Mouse (Mus musculus): ENCODE data around the gene Golga5.

Golga5 gene

DNA sequence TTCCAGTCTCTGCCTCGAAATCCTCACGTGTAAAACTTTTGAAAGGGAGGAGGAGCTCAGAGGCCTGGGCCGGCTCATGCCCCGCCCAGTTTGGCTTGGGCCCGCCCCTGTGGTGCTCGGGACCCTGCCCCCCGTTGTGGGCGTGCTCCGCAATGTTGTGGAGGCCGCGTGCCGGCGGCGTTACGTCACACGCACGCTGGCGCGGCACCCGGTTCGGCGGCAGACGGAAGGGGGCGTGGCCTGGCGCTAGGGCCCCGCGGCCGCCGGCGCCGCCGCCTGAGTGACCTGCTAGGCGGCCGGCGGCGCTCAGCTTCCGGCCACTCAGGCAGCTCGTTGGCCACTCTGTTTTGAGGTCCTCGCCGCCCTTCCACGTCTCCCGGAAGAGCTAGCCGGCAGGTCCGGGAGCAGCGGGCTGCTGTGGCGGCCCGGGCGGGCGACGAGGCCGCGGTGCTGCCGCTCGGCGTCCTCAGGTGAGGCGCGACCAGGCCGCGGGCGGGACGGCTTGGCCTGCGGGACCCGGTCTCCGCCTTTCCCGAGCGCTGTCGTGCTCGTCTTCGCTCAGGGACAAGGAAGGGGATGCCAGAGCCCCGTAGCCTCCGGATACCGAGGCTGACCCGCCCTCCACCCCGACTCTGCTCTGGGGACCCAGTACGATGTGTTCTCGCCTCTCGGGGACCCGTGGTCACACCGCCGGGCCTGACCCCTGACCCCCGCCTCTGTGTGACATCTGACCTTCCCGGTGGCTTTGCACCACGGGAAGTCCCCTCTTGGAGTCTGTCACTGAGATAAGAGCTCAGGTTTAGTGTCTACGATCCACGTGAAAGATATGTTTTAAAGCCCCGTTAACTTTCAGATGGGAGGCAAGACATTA lies at the start of gene Golga5:
Gene Golga5 (plus strand): TSS at position 242 of the 871 bp plus-strand sequence.
- DNase-seq (ENCODE audit: low spot score in 2 of 2), result peak; percentile 97 to 98

DNA sequence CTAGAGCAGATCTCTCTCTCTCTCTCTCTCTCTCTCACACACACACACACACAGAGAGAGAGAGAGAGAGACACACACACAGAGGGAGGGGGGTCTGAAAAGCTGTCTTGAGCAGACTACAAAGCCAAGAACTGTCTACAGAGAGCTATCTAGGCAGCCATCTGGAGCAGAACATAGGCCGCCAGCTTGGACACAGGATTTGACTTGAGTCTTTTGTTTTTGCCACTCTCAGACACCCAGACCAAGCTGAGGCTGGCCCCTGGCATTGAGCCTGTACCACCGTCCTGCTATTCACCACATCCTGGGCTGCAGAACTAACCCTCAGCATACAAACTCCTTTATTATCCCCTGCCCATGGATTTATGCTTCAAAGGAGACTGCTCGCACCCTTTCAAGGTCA lies 49.4 kb upstream of the Golga5 start:
- no peak for DNase-seq (ENCODE audit: low spot score in 2 of 2)

DNA sequence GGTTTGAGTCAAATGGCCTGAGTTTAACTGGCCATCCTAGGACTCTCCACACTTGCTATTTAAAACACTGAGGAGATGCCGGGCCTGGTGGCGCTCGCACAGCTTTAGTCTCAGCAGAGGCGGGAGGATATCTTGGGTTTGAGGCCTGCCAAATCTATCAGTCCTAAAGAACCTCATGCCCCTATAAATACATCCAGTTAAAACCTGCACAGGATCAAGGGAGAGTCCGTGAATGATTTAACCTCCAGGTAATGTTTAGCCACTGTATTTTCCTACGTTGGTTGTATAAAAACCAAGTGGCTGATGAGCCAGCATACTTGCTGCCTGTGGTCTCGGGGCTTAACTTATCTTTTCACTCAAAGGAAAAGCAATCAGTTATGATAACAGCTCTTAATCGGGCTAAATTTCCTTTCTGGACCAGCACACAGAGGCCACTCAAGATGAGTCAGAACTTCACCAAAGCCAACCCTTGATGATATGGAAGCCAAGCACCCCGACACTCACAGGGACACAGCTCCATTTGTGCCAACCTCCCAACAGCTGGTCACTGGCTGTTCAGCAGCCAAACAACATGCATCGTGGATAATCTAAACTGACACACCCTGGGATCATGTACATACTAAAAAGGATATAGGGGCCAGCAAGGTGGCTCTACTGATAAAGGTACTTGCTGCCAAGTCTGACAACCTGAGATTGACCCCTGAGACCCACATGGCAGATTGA lies 48.6 kb upstream of the Golga5 start:
- no peak for DNase-seq (ENCODE audit: low spot score in 2 of 2)

DNA sequence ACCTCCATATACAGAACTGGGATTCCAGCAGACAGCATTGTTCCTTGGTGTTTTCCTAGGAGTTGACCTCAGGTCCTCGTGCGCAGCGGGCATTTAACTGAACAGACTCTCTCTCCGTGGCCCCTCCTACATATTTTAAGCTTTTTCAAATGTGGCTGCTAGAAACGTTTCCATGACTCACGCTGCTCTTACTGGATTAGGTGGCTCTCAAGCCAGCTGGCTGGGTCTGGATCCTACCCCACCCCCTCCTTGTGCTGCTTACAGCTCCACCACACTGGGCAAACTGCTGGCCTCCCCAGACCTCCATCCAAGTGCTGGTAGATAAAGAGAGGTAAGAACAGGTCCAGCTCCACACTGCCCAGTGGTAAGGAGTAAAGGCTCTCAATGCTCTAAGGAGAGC lies 46.9 kb upstream of the Golga5 start:
- no peak for DNase-seq (ENCODE audit: low spot score in 2 of 2)

DNA sequence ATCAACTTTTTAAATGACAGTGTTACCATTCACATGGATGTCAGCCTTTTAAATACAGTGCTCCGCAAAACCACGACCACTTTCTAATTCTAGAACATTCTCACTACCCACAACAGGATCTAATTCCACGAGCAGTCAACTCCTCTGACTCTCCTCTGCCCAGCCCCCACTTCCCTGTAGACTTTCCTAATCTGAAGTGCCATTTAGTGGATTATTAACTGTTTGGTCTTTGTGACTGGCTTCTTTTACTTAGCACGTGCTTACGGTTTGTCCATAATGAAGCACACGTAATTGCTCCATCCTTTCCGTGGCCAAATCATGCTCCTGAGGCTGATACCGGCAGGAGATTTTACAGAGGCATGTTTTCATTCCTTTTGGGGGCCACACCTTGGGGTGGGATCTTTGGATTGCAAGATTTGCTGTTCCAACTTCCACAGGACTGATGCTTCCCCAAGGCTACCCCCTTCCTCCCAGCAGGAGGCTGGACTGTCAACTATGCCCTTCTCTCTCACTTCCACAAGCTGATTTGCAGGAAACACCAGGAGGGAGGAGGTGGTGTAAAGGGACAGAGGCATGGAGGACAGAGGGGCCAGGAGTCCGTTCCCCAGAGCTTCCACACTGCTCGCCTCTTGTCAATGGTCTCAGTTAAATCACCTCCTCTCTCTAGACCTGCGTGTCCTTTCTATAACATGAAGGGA lies 46.2 kb upstream of the Golga5 start:
- DNase-seq (ENCODE audit: low spot score in 2 of 2), result no peak

DNA sequence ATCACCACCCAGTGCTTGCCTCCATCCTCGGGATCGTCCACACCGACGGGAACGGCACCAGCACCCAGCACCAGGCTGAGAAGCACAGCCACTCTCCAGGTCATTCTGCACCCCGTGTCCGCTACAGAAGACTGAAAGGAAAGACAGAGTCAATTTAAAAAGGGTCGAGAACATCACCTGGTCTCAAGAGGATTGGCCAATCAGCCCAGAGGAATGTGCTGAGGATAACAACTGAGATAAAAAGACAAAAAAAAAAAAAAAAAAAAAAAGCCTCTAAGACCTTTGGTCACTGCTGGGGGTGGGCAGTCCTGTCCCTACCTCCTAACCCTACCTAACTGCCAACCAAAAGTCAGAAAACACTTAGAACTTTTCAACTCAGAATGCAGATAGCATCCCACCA lies 45.3 kb upstream of the Golga5 start:
- no peak for DNase-seq (ENCODE audit: low spot score in 2 of 2)

DNA sequence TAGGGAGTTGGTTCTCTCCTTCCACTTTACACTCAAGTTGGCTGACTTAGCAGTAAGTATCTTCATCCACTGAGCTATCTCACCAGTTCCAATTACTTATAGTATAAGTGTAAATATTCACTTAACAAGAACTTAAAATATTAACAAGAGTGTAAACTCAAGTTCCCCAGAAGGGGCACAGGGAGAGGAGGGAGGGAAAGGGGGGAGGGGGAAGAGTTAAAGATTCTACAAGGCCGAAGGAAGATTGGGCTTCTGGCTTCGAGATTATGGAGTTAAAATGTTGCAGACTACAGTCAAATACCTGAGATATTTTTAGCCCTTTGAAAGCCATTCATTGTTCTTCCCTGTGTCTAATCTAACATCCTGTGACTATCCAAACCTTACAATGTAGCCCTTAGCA lies 44.5 kb upstream of the Golga5 start:
- no peak for DNase-seq (ENCODE audit: low spot score in 2 of 2)

DNA sequence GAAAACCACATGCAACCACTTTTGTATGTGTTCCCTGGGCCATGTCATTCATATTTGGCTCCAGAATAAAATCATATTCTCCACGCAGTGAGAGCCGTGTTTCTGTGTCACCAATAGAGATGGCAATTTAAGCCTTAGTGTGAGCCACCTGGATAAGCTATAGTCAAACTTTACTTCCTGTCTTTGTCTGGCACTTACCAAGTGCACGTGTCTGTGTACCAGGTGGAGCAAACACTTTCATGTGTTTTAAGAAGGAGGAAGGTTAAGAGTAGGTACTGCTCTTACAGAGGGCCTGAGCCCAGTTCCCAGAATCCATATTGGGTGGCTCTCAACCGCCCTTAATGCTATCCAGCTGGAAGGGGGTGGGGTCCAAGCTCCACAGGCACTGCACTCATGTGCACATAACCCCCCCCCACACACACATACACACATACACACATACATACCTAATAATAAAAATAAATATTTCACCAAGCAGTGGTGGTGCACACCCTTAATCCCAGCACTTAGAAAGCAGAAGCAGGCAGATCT lies 43.8 kb upstream of the Golga5 start:
- no peak for DNase-seq (ENCODE audit: low spot score in 2 of 2)

DNA sequence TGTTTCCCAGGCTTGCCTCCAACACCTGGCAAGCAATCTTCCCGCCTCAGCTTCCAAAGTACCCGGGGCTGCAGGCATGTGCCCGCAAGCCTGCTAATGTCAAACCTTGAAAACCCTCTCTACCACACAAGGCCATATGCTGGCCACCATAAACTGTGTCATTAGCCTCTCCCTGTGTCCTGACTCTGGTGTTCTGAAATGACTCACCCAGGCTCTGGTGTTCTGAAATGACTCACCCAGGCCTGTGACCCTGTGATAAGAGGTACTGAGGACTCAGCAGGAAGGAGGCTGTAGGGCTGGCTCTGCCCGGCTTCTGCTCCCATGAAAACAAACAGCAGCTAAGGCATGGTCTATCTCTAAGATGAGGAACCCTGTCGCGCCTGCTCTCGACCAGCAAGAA lies 42.6 kb upstream of the Golga5 start:
- DNase-seq (ENCODE audit: low spot score in 2 of 2), result no peak

DNA sequence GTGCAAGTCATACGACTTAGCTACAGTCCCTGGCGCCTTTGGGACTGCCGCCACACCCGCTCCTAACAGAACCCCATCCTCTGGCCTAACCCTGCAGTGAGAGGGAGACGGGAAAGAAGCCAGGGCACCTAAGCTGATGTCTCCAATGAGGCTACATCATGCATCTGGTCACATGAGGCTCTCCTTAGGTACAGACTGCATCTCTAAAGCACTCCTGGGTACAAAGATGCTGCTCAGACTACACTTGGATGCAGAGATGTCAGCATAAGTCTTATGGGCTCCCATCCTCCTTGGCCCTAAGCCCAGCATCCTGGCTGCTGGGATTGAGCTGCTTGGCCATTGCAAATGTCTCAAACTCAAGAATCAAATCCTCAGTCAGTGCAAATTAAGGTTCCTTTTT lies 39.3 kb upstream of the Golga5 start:
- DNase-seq (ENCODE audit: low spot score in 2 of 2), result no peak

DNA sequence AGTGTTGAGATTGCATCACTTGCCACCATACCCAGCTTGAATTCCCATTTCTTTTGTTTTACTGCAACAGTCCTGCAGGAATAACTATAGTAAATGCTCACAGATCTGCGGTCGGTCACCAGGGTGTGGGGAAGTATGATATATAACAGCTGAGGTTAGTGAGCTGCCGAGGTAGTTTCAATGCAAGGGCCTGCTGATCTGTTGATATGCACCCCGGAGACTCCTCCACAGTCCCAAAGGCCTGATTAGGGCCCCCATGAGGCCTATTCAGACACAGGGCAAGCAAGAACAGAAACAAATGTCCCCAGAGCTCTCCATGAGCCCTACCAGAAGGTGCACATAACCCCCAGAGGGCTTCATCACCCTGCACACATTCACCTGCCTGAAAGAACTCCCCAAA lies 38.7 kb upstream of the Golga5 start:
- DNase-seq (ENCODE audit: low spot score in 2 of 2), result no peak

DNA sequence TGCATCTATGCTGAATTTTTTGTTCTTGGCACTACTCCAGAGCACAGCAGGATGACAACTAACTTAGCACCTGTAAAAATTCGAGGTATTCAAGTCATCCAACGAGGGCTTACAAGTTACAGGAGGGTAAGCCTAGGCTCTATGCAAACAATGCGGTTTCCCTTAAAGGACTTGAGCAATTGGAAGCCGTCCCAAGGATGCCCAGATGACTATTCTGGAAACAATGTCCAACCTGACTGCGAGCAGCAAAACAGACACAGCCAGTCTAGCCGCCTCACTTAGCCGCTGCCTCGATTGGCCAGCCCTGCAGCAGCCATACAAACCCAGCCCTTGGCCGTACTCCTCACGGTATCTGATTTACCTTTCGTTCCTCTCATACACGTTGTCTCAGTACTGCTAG lies 36.7 kb upstream of the Golga5 start:
- no peak for DNase-seq (ENCODE audit: low spot score in 2 of 2)

DNA sequence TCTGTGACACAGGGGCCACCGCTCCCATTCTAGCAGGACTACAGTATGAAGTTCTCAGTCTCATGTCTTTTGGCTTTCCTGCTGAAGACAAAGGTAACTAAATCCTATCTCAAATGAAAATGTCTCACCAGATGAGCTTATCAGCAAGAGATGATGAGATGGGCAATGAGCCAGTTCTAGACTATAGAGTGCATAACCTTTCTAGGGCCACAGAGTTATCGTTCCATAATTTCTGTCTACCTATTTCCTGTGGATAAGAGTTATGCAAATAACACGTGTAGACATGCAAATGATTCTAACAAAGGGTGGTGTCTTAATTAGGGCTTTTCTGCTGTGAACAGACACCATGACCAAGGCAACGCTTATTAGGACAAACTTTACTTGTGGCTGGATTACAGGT lies 34.8 kb upstream of the Golga5 start:
- DNase-seq (ENCODE audit: low spot score in 2 of 2), result no peak

DNA sequence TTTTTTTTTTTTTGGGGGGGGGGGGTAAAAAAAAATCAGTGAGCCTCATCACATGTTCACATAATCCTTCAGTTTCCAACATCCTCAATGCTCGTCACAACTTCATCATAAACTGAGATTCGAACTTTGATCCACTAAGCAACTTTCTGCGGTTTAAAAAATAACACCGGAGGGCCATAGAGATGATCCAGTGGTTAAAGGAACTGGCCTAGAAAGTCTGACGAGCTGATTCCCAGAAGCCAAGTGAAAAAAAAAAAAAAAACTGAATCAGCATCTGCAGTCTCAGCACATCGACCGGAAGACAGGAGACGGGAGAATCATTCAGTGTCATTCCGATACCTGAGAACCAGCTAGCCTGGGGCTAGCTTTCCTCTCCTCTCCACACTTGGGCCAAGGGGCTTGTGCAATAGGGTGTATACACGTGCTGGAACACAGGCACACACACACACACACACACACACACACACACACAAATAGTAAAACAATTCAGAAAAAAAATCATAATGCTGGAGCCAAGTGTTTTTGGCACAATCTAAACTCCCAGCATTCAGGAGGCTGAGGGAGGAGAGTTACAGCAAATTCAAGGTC lies 31.9 kb upstream of the Golga5 start:
- no peak for DNase-seq (ENCODE audit: low spot score in 2 of 2)

DNA sequence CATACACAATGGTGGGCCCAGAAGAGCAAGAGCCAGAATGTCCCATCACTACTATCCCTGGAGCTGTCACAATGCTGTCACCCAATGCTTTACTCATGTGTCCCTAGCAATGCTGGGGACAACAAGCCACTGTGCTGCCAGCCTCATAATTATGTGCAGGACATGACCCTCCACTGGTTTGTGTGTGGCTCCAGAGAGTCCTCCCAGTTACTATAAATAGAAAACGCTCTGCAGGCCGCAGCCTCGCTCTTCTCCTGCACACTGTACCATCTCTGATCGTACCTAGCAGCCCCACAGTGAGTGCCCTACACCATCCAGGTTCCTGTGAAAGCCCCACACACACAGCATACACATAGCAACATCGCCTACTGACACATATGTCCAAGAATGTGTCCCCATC lies 31.0 kb upstream of the Golga5 start:
- DNase-seq (ENCODE audit: low spot score in 2 of 2), result no peak

DNA sequence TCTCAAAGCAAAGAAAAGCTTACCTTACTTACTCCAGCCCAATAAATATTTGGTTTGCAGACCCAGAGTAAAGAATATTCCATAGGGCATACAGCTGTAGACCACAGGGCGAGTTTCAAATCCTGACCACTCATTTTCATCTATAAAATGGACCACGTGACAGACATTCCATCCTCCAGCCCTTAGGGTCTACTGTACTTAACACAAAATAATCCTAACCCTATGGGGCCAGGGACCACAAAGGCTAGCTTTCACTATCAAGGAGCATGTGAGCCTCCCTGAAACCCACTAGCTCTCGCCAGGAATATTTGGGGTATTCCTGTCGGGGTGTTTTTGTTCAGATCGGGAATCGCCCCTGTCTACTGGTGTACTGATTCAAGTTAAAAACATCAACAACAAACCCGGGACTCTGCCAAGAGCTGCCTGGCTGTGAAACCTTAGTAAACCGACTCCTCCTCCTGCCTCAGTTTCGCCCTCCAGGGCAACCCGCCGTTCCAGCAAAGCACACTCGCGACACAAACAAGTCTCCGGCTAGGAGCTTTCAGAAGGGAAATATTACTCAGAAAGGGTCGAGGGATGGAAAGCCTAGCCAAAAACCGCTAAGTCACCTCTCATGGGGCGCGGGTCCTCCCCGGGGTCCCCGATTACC lies 29.8 kb upstream of the Golga5 start:
- DNase-seq (ENCODE audit: low spot score in 2 of 2), result no peak

DNA sequence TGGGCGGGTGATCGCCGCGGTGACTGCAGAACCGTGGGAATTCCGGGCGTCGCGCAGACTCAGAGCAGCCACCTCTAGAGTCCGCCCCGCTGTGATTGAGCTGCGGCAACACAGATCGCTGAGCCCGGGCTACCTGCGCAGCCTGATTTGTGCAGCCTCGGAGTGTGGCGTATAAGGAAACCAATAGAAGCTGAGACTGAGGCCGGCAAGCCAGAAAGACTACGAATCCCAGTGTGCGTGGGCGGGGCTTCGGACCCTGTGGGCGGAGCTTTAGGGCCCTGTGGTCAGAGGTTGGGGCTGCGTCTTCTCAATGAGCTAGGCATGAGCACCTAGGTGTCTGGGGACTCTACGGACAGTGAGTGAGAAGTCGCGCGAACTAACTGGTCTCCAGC lies 29.3 kb upstream of the Golga5 start, which contains the start of gene Lgmn:
Gene Lgmn (minus strand): TSS at position 182 of the 392 bp plus-strand sequence.
- peak; percentile 98 for DNase-seq (ENCODE audit: low spot score in 2 of 2)

DNA sequence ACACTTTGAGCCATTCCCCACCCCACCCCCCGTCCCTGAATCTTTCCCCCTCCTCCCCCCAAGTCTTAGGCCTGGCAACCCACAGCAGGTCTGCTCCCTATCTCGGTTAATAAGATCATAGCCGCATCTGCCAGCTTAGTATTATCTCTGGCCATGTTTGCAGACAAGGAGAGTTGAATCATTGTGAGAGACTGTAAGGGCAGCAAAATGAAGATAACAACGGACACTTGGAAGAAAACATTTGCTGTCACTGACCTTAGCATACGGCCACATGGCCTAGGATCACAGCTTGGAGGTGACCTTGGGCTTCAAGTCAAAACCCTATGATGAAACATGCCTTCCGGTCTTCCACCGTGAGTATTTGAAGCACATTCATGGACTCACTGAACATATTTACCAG lies 28.4 kb upstream of the Golga5 start:
- DNase-seq (ENCODE audit: low spot score in 2 of 2), result no peak

DNA sequence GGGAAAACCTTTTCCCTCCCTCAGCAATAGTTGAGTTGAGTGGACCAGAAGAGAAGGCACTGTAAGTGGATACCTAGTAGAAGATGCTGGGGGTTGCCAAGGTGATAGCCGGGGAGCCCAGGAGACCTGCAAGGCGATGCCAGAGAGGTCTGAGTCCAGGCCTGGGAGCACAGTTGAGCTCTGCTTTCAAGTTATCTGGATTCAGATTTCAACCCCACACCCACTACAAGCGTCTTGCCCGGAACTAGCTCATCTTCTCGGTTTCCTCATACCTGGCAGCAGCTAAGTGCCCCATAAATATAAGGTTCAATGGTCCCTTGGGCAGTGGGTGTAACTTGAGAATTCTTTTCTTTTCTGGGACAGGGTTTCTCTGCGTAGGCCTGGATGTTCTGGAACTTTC lies 27.8 kb upstream of the Golga5 start:
- DNase-seq (ENCODE audit: low spot score in 2 of 2), result no peak

DNA sequence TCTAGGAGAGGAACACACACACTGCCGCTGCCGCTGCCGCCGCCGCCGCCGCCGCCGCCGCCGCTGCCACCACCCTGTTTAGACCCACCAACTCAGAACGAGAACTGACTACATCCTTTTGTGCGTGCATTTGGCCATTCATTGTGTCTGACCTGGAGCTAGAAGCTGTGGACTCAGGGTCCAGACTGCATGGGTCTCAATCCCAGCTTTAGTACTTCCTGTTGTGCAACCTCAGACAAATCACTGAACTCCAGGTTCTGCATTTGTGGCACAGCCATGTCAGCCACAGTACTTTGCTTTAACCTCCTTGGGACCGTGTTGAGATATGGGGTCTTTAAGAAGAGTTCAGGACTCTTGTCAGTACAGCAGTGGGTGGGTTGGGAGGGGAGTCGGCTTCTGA lies 26.3 kb upstream of the Golga5 start:
- DNase-seq (ENCODE audit: low spot score in 2 of 2), result no peak

DNA sequence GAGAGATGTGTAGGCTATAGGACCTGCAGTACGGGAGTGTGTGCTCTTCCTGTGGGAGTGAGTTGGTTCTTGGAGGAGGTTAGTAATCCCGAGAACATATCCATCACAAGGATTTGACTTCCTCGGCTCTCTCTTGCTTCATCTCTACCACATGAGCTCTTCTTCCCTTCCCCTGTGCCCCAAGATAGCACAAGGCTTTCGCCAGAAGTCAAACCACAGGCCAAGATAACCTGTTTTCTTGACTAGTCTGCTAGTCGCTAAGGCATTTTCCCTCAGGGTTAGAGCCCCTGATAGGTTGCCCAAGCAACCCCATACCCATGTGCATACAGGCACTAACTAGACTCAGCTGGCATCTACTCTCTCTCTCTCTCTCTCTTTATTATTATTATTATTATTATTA lies 25.3 kb upstream of the Golga5 start:
- DNase-seq (ENCODE audit: low spot score in 2 of 2), result no peak

All from natural killer cell, adult 2 months (primary cell).